Mouse (Mus musculus) naive thymus-derived CD4-positive, alpha-beta T cell, adult 2 months (primary cell): Measurements from ENCODE around the gene Psmd13.

Experiments used
- DNase-seq: peaks from one replicate; pipeline ENCODE4 v3.0.0-alpha.2; 2011; ENCODE audit warnings: low read depth

Psmd13 gene

GRCm38 (mm10) chr7:140944236-140944635, 62.5 kb downstream of the Psmd13 start:
- DNase-seq: no peak

- no peak for DNase-seq
These were observed 63.5 kb downstream of the Psmd13 start for GRCm38 (mm10) chr7:140945247-140945646.

- peak; percentile 10 for DNase-seq
These were observed 64.5 kb downstream of the Psmd13 start for GRCm38 (mm10) chr7:140946311-140946710.

GRCm38 (mm10) chr7:140946980-140947379, 65.2 kb downstream of the Psmd13 start:
- DNase-seq: peak; percentile 77

GRCm38 (mm10) chr7:140948161-140948560, 66.4 kb downstream of the Psmd13 start:
- DNase-seq: no peak
